Mouse (Mus musculus): Measurements from ENCODE around the gene Akap2. TPM values are rescaled to one million over a fixed set of nuclear protein-coding genes. Genes with fewer than 3 reads are reported as not detected.
A peak's percentile ranks its signal among the peaks of the same experiment; 100 is the strongest.

The Akap2 gene
- polyA plus RNA-seq, 1 experiment from 2014 or later: 48.5 TPM

- WGBS: 60% methylated on average over 11 of the region's 11 CpGs
- no peak overlapping the region for H3K9ac ChIP-seq
- H3K36me3 ChIP-seq: peaks cover 2% of the 10 kb centered on the region; the same call in 1 of the 2 replicates
- peak overlapping the region; percentile 37 for H3K27ac ChIP-seq
- H3K27me3 ChIP-seq: no peaks in the 10 kb centered on the region
- H3K4me2 ChIP-seq: no peak overlapping the region
- H3K9me3 ChIP-seq (replicated peaks): no peaks in the 10 kb centered on the region
- ATAC-seq (replicated peaks; ENCODE audit: insufficient number of reproducible peaks, insufficient read depth, low FRiP score, low read depth): no peak
- peaks cover 30% of the 10 kb centered on the region for H3K4me1 ChIP-seq (replicated peaks)
- H3K4me3 ChIP-seq: no peak overlapping the region
These were observed 13.5 kb downstream of the Akap2 start for GRCm38 (mm10) chr4:57730801-57731598.

GRCm38 (mm10) chr4:57732351-57732750 lies 14.9 kb downstream of the Akap2 start:
- Histone ChIP-seq H3K9me3 (replicated peaks) (no peaks in the 10 kb centered on the region), H3K9ac (no peak overlapping the region), H3K4me2 (no peak overlapping the region), H3K27me3 (no peaks in the 10 kb centered on the region), H3K4me1 (replicated peaks) (peaks cover 30% of the 10 kb centered on the region), H3K4me3 (no peak overlapping the region), H3K36me3 (peaks cover 2% of the 10 kb centered on the region; the same call in 1 of the 2 replicates), H3K27ac (no peak overlapping the region)
- 87% methylated on average over 5 of the region's 5 CpGs for WGBS
- no peak for ATAC-seq (replicated peaks; ENCODE audit: insufficient number of reproducible peaks, insufficient read depth, low FRiP score, low read depth)

DNA sequence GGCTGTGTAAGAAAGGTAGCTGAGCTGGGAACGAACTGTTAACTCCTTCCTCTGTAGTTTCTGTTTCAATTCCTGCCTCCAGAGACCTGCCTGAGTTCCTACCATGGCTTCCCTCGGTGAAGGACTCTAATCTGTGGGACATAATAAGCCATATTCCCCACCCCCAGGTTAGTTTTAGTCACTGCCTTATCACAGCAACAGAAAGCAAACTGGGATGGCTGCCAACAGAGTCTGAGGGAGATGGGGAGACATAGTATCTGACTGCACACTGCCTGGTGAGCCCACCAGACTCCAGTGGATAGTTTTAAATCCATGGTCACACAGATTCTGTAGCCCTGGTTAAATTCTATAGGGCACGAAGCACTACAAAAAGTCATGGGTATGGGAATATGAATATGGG lies 16.0 kb downstream of the Akap2 start:
- peaks cover 2% of the 10 kb centered on the region; the same call in 1 of the 2 replicates for H3K36me3 ChIP-seq
- WGBS: 47% methylated on average over 3 of the region's 3 CpGs
- peak; percentile 66 for ATAC-seq (replicated peaks; ENCODE audit: insufficient number of reproducible peaks, insufficient read depth, low FRiP score, low read depth)
- peaks cover 30% of the 10 kb centered on the region for H3K4me1 ChIP-seq (replicated peaks)
- no peaks in the 10 kb centered on the region for H3K9me3 ChIP-seq (replicated peaks)
- peak overlapping the region; percentile 51 for H3K27ac ChIP-seq
- no peak overlapping the region for H3K4me2 ChIP-seq
- H3K9ac ChIP-seq: no peak overlapping the region
- no peaks in the 10 kb centered on the region for H3K27me3 ChIP-seq
- H3K4me3 ChIP-seq: no peak overlapping the region

- WGBS: 83% methylated on average over 5 of the region's 5 CpGs
- Histone ChIP-seq H3K36me3 (peaks cover 2% of the 10 kb centered on the region; the same call in 1 of the 2 replicates), H3K9ac (no peak overlapping the region), H3K9me3 (replicated peaks) (no peaks in the 10 kb centered on the region), H3K27ac (no peak overlapping the region), H3K27me3 (no peaks in the 10 kb centered on the region), H3K4me1 (replicated peaks) (peaks cover 15% of the 10 kb centered on the region), H3K4me3 (no peak overlapping the region), H3K4me2 (no peak overlapping the region)
- no peak for ATAC-seq (replicated peaks; ENCODE audit: insufficient number of reproducible peaks, insufficient read depth, low FRiP score, low read depth)
These were observed 18.0 kb downstream of the Akap2 start for GRCm38 (mm10) chr4:57735426-57735825.

GRCm38 (mm10) chr4:57738856-57739552 lies 21.5 kb downstream of the Akap2 start:
- H3K4me2 ChIP-seq: no peak overlapping the region
- H3K9me3 ChIP-seq (replicated peaks): no peaks in the 10 kb centered on the region
- no peak overlapping the region for H3K9ac ChIP-seq
- WGBS: 52% methylated on average over 8 of the region's 8 CpGs
- H3K36me3 ChIP-seq: no peaks in the 10 kb centered on the region
- no peak for ATAC-seq (replicated peaks; ENCODE audit: insufficient number of reproducible peaks, insufficient read depth, low FRiP score, low read depth)
- no peaks in the 10 kb centered on the region for H3K27me3 ChIP-seq
- peaks cover 9% of the 10 kb centered on the region for H3K4me1 ChIP-seq (replicated peaks)
- H3K27ac ChIP-seq: no peak overlapping the region
- H3K4me3 ChIP-seq: no peak overlapping the region

GRCm38 (mm10) chr4:57743325-57743929 lies 26.0 kb downstream of the Akap2 start:
- no peak for ATAC-seq (replicated peaks; ENCODE audit: insufficient number of reproducible peaks, insufficient read depth, low FRiP score, low read depth)
- H3K27ac ChIP-seq: no peak overlapping the region

DNA sequence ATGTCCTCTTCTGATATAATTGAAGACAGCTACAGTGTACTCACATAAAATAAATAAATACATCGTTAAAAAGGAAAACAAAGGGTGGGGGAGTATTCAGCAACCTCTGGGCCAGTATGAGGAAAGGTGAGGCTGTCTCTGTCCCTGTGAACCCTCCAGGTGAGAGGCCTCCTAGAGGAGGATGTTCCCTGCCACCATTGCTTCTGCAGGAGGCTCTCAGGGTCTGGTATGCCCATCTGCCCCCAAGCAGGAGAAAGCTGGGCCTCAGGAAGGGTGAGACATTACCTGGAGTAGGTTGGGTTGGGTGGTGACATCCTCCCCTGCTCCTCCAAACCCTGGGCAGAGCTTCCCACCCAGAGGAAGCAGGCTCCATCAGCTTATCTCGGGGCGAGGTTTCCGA lies 33.2 kb downstream of the Akap2 start:
- 44% methylated on average over 4 of the region's 4 CpGs for WGBS
- H3K27me3 ChIP-seq: no peaks in the 10 kb centered on the region
- peaks cover 26% of the 10 kb centered on the region for H3K4me1 ChIP-seq (replicated peaks)
- H3K36me3 ChIP-seq: peaks cover 7% of the 10 kb centered on the region; the same call in 1 of the 2 replicates
- no peak overlapping the region for H3K9ac ChIP-seq
- 0 out of 2 replicates have a peak, but pooled peaks cover 3% of the 10 kb centered on the region for H3K9me3 ChIP-seq (replicated peaks)
- H3K27ac ChIP-seq: peak overlapping the region; percentile 28; the same call in 1 of the 2 replicates
- no peak overlapping the region for H3K4me3 ChIP-seq
- ATAC-seq (replicated peaks; ENCODE audit: insufficient number of reproducible peaks, insufficient read depth, low FRiP score, low read depth): no peak
- no peak overlapping the region for H3K4me2 ChIP-seq

More at GRCm38 (mm10) chr4:57743325-57743929, 26.0 kb downstream of the Akap2 start:
- Histone ChIP-seq H3K4me2 (no peak overlapping the region), H3K27me3 (no peaks in the 10 kb centered on the region), H3K36me3 (peaks cover 14% of the 10 kb centered on the region; the same call in 1 of the 2 replicates), H3K4me1 (replicated peaks) (peaks cover 8% of the 10 kb centered on the region), H3K4me3 (no peak overlapping the region), H3K9me3 (replicated peaks) (0 out of 2 replicates have a peak, but pooled peaks cover 3% of the 10 kb centered on the region), H3K9ac (no peak overlapping the region)
- WGBS: 51% methylated on average over 11 of the region's 11 CpGs

DNA sequence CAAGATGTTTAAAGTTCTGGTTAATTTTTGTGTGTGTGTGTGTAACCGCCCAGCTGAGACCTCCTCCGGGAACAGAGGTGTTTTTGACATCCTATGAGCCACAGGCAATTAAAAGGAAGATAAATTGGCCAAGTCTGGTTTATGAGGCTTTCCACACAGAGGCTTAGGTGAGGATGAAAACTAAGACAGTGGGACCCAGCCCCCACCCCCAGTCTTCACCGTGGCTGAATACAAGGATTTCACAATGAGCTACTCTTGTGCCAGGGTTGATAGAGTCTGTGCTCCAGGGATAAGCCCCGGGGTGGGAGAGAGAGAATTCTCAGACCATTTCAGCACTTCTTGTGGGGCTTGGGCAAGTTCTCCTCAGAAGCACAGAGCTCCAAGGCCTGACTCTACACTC lies 33.6 kb downstream of the Akap2 start:
- Histone ChIP-seq H3K27me3 (no peaks in the 10 kb centered on the region), H3K27ac (peak overlapping the region; percentile 28), H3K4me3 (no peak overlapping the region), H3K36me3 (peaks cover 3% of the 10 kb centered on the region; the same call in 1 of the 2 replicates), H3K9me3 (replicated peaks) (0 out of 2 replicates have a peak, but pooled peaks cover under 1% of the 10 kb centered on the region), H3K4me1 (replicated peaks) (peaks cover 27% of the 10 kb centered on the region), H3K4me2 (no peak overlapping the region), H3K9ac (no peak overlapping the region)
- no peak for ATAC-seq (replicated peaks; ENCODE audit: insufficient number of reproducible peaks, insufficient read depth, low FRiP score, low read depth)
- WGBS: 30% methylated on average over 4 of the region's 4 CpGs

DNA sequence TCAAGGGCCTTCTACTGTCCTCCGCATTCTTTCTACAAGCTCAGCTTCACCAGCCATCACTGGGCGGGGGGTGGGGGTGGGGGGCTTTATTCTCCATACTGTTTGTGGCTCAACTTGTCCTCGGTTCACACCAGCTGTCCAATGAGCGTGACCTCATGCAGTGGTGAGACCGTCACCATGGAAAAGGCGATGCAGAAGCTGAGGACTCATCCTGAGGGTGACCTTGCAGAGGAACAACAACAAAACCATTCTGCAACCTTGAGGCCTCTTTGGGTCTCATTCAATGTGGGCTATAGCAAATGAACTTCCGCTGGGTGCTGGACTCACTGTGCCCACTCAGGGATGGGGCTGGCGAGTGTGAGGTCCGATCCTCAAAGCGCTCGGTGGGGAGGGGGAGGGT lies 34.1 kb downstream of the Akap2 start:
- no peaks in the 10 kb centered on the region for H3K9me3 ChIP-seq (replicated peaks)
- ATAC-seq (replicated peaks; ENCODE audit: insufficient number of reproducible peaks, insufficient read depth, low FRiP score, low read depth): no peak
- H3K9ac ChIP-seq: no peak overlapping the region
- H3K4me2 ChIP-seq: no peak overlapping the region
- H3K36me3 ChIP-seq: no peaks in the 10 kb centered on the region
- H3K27me3 ChIP-seq: no peaks in the 10 kb centered on the region
- peak overlapping the region; percentile 28; the same call in 1 of the 2 replicates for H3K27ac ChIP-seq
- H3K4me3 ChIP-seq: no peak overlapping the region
- H3K4me1 ChIP-seq (replicated peaks): peaks cover 27% of the 10 kb centered on the region
- 70% methylated on average over 11 of the region's 11 CpGs for WGBS

DNA sequence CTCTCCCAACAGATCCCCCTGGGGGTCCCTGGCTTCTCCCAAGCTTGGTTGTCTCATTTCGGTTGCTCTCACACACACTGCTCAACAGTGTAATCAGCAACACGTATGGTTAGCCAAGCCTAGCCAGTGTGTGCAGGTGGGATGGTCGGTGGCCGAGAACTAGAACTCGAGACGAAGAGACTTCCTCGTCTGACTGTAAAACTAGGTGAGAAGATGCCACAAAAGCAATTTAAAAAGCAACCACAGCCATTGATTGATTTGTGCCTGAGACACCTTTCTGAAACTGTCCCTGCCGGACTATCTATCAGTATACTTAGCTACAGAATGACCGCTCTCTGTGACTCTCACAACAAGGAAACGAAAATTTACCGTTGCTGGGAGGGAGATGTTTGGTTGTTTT lies 37.6 kb downstream of the Akap2 start:
- H3K27me3 ChIP-seq: no peaks in the 10 kb centered on the region
- no peaks in the 10 kb centered on the region for H3K9me3 ChIP-seq (replicated peaks)
- H3K4me2 ChIP-seq: no peak overlapping the region
- ATAC-seq (replicated peaks; ENCODE audit: insufficient number of reproducible peaks, insufficient read depth, low FRiP score, low read depth): no peak
- no peaks in the 10 kb centered on the region for H3K36me3 ChIP-seq
- no peak overlapping the region for H3K4me3 ChIP-seq
- peaks cover 34% of the 10 kb centered on the region for H3K4me1 ChIP-seq (replicated peaks)
- peak overlapping the region; percentile 37 for H3K27ac ChIP-seq
- no peak overlapping the region for H3K9ac ChIP-seq
- WGBS: 69% methylated on average over 11 of the region's 11 CpGs

DNA sequence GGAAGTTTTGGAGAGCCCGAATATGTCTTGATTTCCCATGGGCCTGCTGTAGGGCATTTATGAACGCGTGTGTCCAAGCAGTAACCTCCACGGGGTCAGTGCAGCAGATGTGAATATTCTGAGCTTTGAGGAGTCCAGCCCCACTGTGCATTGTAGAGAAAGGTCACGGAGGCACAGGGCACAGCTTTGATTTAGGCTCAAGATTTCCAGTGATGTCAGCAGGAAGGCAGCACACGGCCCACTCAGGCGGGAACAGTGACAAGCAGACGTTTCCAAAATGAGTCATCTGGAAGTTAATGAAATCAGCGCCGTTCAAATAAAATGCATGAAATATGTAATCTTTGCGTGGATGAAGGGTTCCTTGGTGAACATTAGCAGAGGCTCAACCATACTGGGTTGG lies 40.5 kb downstream of the Akap2 start:
- 59% methylated on average over 11 of the region's 11 CpGs for WGBS
- no peaks in the 10 kb centered on the region for H3K9me3 ChIP-seq (replicated peaks)
- ATAC-seq (replicated peaks; ENCODE audit: insufficient number of reproducible peaks, insufficient read depth, low FRiP score, low read depth): no peak
- no peak overlapping the region for H3K4me3 ChIP-seq
- peaks cover 35% of the 10 kb centered on the region for H3K4me1 ChIP-seq (replicated peaks)
- no peaks in the 10 kb centered on the region for H3K27me3 ChIP-seq
- no peak overlapping the region for H3K27ac ChIP-seq
- H3K4me2 ChIP-seq: no peak overlapping the region
- no peaks in the 10 kb centered on the region for H3K36me3 ChIP-seq
- no peak overlapping the region for H3K9ac ChIP-seq
